Mouse (Mus musculus): Measurements from ENCODE around the gene Lsamp. TPM values are rescaled to one million over a fixed set of nuclear protein-coding genes. Genes with fewer than 3 reads are reported as not detected.

Gene Lsamp
- polyA plus RNA-seq, 1 experiment from 2014 or later: 8.4 TPM

DNA sequence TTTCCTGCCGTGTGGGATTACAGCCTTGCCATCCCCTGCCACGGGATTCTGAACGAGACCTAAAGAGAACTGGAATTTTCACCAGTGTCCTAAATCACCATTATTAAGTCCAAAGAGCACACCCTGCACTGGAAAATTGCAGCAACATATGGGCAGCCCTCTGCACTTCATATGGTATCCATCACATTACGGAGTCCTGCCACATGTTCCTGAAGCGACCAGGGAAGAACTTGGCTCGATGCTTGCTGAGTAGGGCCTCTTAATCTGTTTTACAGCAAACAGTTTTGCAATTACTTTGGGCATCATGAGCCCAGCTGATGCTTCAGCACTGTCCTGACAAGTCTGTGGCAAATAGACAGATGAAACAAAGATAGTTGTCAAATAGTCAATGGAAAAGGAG, 1836.2 kb downstream of the Lsamp start:
- WGBS: 47% methylated on average over 6 of the region's 6 CpGs

DNA sequence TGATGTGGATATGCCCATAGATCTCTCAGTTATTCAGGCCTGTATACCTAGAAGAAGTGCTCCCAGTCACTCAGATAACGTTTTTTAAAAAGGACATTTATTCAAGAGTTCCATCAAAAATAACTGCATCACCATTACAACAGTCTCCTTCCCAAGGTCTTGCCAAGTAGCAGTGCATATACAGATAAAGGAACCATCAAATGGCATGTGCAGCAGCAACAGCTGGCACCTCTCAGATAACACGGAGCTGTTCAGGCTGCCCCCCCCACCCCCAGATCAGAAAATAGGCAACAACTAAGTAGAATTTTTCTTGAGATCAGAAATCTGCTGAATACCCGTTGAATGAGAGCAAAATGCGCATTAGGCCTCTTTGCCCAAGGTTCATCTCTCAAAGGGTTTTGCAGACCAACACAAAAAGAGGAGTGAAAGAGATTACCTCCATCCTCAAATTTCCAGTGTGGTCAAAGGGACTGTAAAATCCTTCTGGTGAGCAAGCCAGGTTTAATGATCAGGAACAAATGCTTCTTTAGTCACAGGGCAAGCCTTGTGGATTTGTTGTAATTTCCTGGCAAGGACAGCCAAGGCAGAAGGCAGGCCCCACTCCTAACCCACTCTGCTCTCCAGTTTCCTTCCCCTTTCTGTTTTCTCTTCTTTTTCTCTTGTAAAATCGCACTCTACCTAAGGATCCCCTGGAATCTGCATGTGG, 1842.9 kb downstream of the Lsamp start:
- ATAC-seq (ENCODE audit: insufficient number of reproducible peaks, low FRiP score, low TSS enrichment, low read depth): no peak
- WGBS: 60% methylated on average over 5 of the region's 5 CpGs
- H3K9ac ChIP-seq: no peak overlapping the region

More for the DNA sequence above, 1836.2 kb downstream of the Lsamp start:
- H3K4me2 ChIP-seq (replicated peaks): no peak overlapping the region
- 0 out of 2 replicates have a peak, but pooled peaks cover 3% of the 10 kb centered on the region for H3K4me1 ChIP-seq
- H3K9me3 ChIP-seq (replicated peaks): no peaks in the 10 kb centered on the region
- H3K4me3 ChIP-seq (replicated peaks): no peak overlapping the region
- H3K9ac ChIP-seq: no peak overlapping the region
- H3K27ac ChIP-seq (replicated peaks): no peak overlapping the region
- no peak for ATAC-seq (ENCODE audit: insufficient number of reproducible peaks, low FRiP score, low TSS enrichment, low read depth)
- no peaks in the 10 kb centered on the region for H3K36me3 ChIP-seq
- H3K27me3 ChIP-seq: no peaks in the 10 kb centered on the region

DNA sequence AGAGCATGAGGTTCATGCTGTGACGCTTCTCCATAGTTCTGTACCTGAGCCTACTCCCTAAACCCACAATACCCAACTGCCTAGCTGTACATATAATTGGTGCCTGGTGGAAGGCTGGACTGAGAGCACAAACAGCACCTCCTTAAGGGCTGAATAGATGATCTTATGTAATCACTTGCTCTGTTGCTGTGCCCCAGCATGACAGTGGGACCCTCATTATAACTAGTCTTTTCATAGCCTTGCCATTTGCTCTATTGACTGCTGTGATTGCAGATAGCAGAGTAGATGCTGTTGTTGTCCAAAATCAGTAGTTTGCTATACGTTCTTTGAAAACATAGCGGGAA, 1843.4 kb downstream of the Lsamp start:
- no peak overlapping the region for H3K4me2 ChIP-seq (replicated peaks)
- H3K4me1 ChIP-seq: no peaks in the 10 kb centered on the region
- H3K27ac ChIP-seq (replicated peaks): no peak overlapping the region
- WGBS: 84% methylated on average over 3 of the region's 3 CpGs
- H3K27me3 ChIP-seq: no peaks in the 10 kb centered on the region
- no peaks in the 10 kb centered on the region for H3K9me3 ChIP-seq (replicated peaks)
- H3K36me3 ChIP-seq: no peaks in the 10 kb centered on the region
- no peak for ATAC-seq (ENCODE audit: insufficient number of reproducible peaks, low FRiP score, low TSS enrichment, low read depth)
- H3K9ac ChIP-seq: no peak overlapping the region
- H3K4me3 ChIP-seq (replicated peaks): no peak overlapping the region

More for the DNA sequence above, 1842.9 kb downstream of the Lsamp start:
- Histone ChIP-seq H3K36me3 (no peaks in the 10 kb centered on the region), H3K4me3 (replicated peaks) (no peak overlapping the region), H3K9me3 (replicated peaks) (no peaks in the 10 kb centered on the region), H3K4me2 (replicated peaks) (no peak overlapping the region), H3K4me1 (no peaks in the 10 kb centered on the region), H3K27ac (replicated peaks) (no peak overlapping the region), H3K27me3 (no peaks in the 10 kb centered on the region)

DNA sequence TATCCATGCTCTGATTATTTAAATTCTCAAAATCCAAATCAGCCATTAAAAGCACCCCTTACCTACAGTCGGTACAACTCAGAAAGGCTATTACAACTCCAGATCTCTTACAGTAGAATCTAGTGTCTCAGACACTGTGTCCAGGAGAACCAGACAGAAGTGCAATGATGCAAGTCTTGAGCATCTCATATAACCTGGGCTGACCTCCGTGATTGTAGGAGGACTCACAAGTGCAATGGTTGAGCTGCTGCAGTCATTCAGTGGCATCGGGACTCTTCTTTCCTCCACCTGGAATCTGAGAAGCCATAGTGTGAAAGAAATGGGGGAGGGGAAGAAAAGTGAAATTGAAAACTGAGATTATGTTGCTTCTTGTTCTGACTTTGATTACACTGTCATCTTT, 1850.5 kb downstream of the Lsamp start:
- H3K4me1 ChIP-seq: no peaks in the 10 kb centered on the region
- ATAC-seq (ENCODE audit: insufficient number of reproducible peaks, low FRiP score, low TSS enrichment, low read depth): no peak
- H3K9ac ChIP-seq: no peak overlapping the region
- no peak overlapping the region for H3K4me2 ChIP-seq (replicated peaks)
- no peaks in the 10 kb centered on the region for H3K36me3 ChIP-seq
- H3K9me3 ChIP-seq (replicated peaks): no peaks in the 10 kb centered on the region
- 68% methylated on average over 3 of the region's 3 CpGs for WGBS
- no peak overlapping the region for H3K27ac ChIP-seq (replicated peaks)
- H3K4me3 ChIP-seq (replicated peaks): no peak overlapping the region
- no peaks in the 10 kb centered on the region for H3K27me3 ChIP-seq

DNA sequence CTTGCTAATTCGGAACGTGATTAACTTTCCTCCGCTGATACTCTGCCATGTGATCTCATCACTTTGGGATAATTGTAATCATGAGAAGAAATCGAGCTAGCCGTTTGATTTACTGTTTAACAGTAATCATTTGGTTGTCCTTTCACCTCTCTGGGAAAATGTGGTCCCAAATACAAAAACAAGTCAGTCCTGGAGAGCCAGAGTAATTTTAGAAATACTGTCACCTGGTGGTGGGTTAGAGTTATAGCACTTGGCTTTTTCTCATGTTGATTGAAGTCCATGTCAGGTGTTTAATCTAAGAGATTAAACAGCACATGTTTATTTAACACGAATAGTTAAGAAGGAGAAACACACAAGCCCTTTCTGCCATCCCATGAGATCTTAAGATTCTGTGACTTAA, 1851.6 kb downstream of the Lsamp start:
- Histone ChIP-seq H3K4me2 (replicated peaks) (no peak overlapping the region), H3K9ac (no peak overlapping the region), H3K4me3 (replicated peaks) (no peak overlapping the region), H3K4me1 (no peaks in the 10 kb centered on the region), H3K27ac (replicated peaks) (no peak overlapping the region), H3K9me3 (replicated peaks) (no peaks in the 10 kb centered on the region), H3K36me3 (no peaks in the 10 kb centered on the region), H3K27me3 (no peaks in the 10 kb centered on the region)
- WGBS: 48% methylated on average over 6 of the region's 6 CpGs
- no peak for ATAC-seq (ENCODE audit: insufficient number of reproducible peaks, low FRiP score, low TSS enrichment, low read depth)

DNA sequence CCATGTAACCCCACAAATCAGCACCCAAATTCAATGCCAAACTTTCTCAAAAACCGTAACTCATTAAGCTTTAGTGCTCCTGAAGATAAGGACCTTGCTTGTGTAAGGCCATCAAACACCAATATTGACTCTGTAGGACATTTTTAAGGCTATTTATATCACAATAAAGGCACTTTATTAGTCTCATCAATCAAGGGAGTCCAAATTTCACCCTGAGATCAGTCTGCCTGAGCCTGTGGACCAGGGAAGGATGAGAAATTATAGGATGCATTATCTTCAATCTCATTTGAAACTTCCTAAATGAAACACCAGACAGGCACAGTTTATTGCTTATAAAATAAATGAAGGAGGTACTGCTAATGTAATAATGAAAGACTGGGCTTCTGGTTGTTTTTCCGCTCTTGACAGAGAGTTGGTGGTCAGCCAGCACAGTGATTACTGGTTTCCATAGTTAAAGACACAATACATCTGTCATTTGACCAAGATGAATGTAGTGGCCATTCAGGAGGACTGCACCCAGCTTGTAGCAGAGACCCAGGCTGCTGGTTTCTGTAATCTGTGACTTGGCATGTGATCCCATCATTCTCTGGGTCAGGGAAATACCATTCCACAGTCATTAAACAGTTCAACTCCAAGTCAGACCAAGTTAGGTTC, 1855.7 kb downstream of the Lsamp start:
- H3K27me3 ChIP-seq: no peaks in the 10 kb centered on the region
- no peaks in the 10 kb centered on the region for H3K36me3 ChIP-seq
- no peak for ATAC-seq (ENCODE audit: insufficient number of reproducible peaks, low FRiP score, low TSS enrichment, low read depth)
- 85% methylated on average over 2 of the region's 2 CpGs for WGBS
- H3K4me3 ChIP-seq (replicated peaks): no peak overlapping the region
- no peak overlapping the region for H3K9ac ChIP-seq
- no peak overlapping the region for H3K27ac ChIP-seq (replicated peaks)
- no peaks in the 10 kb centered on the region for H3K9me3 ChIP-seq (replicated peaks)
- H3K4me2 ChIP-seq (replicated peaks): no peak overlapping the region
- H3K4me1 ChIP-seq: no peaks in the 10 kb centered on the region

DNA sequence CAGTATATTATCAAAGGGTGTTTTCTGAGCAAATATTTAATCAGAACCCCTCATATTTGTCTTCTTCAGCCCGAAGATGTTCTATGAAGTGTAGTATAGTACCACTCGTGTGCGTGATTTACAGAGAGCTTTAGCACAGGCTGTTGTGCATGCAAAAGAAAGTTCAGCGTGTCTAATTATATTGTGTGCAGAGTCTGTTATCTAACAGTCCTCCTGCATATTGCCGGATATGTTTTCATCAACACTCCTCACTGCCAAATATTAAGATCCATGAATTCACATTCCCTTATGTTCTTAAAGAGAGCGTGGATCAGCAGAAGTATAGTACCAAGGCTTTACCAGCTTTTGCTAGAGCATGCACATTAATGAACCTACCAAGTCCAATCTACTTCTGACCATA, 1862.7 kb downstream of the Lsamp start:
- ATAC-seq (ENCODE audit: insufficient number of reproducible peaks, low FRiP score, low TSS enrichment, low read depth): no peak
- H3K9ac ChIP-seq: no peak overlapping the region
- H3K4me2 ChIP-seq (replicated peaks): no peak overlapping the region
- H3K27me3 ChIP-seq: no peaks in the 10 kb centered on the region
- WGBS: 78% methylated on average over 6 of the region's 6 CpGs
- H3K4me3 ChIP-seq (replicated peaks): no peak overlapping the region
- H3K4me1 ChIP-seq: no peaks in the 10 kb centered on the region
- H3K36me3 ChIP-seq: no peaks in the 10 kb centered on the region
- H3K27ac ChIP-seq (replicated peaks): no peak overlapping the region
- H3K9me3 ChIP-seq (replicated peaks): no peaks in the 10 kb centered on the region

DNA sequence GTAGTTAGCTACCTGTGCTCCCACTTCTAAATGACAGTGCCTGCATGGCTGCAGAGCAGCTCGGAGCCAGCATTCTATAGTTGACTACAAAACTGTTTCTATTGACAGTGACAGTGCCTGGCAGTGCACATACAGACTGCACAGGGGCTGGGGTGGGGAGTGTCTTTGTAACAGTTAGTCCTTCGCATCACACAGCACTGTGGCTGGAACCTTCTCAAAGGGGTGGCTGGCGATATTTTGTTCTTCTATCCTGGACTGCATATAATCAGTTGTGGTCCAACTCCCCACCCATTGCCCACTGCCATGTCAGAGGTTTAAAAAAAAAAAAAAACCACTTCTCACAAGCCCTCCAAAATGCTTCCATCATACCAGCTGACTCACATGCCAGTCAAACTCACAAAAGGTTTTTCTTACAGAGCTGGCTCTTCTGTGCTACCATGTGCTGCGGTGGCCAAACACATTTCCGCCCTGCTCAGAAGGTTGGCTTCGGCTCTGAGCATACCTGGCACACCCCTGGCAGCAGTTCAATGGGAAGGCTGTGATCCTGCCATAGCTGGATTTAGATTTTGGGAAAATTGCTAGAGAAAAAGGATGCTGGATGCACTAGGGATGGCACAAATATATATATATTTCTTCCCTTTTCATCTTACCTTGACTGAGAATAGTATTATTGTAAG, 1887.9 kb downstream of the Lsamp start:
- Histone ChIP-seq H3K36me3 (no peaks in the 10 kb centered on the region), H3K27me3 (no peaks in the 10 kb centered on the region), H3K27ac (replicated peaks) (no peak overlapping the region), H3K9ac (no peak overlapping the region), H3K9me3 (replicated peaks) (no peaks in the 10 kb centered on the region), H3K4me3 (replicated peaks) (no peak overlapping the region), H3K4me2 (replicated peaks) (no peak overlapping the region), H3K4me1 (no peaks in the 10 kb centered on the region)
- 79% methylated on average over 6 of the region's 6 CpGs for WGBS
- no peak for ATAC-seq (ENCODE audit: insufficient number of reproducible peaks, low FRiP score, low TSS enrichment, low read depth)

DNA sequence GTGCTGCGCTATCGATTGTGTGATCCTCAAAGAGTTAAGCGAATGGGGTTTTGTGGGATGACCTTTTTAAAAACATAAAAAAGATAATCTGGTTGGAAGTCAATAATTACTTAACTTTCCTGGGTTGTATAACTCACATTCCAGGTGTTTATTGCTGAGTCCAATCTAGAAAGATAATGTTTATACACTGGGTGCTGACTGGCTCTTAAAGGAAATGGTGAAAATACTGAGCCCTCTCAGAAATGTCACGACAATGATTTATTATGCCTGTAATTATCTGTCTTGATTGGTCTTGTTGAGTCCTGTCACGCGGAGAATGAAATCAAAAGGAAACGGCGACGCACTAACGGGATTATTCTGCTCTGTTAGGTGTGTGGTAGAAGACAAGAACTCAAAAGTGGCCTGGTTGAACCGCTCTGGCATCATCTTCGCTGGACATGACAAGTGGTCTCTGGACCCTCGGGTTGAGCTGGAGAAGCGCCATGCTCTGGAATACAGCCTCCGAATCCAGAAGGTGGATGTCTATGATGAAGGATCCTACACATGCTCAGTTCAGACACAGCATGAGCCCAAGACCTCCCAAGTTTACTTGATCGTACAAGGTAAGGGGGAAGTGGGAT, 1904.5 kb downstream of the Lsamp start:
- no peak overlapping the region for H3K4me2 ChIP-seq (replicated peaks)
- ATAC-seq (ENCODE audit: insufficient number of reproducible peaks, low FRiP score, low TSS enrichment, low read depth): no peak
- WGBS: 83% methylated on average over 16 of the region's 16 CpGs
- no peaks in the 10 kb centered on the region for H3K4me1 ChIP-seq
- H3K9ac ChIP-seq: no peak overlapping the region
- H3K36me3 ChIP-seq: no peaks in the 10 kb centered on the region
- no peaks in the 10 kb centered on the region for H3K9me3 ChIP-seq (replicated peaks)
- H3K27me3 ChIP-seq: no peaks in the 10 kb centered on the region
- no peak overlapping the region for H3K27ac ChIP-seq (replicated peaks)
- H3K4me3 ChIP-seq (replicated peaks): no peak overlapping the region

DNA sequence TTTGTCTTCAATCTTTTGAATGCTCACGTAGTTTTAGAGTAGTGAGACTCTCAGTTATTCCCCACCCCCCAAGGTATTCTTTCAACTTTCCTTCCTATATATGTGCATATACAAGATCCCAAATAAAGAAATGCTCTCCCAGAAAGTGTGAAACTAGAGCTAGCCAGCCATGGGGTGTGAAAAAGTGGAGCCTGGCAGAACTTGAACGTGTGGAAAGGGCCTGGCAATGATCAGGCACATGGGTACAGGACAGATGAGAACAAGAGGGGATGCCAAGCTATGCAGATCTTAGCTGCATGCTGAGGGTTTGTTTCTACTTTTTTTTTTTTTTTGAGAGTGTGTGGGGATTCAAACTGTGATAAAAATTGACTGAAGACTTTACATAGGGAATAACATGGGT, 1916.6 kb downstream of the Lsamp start:
- H3K27ac ChIP-seq (replicated peaks): no peak overlapping the region
- no peak overlapping the region for H3K4me2 ChIP-seq (replicated peaks)
- WGBS: 63% methylated on average over 2 of the region's 2 CpGs
- no peaks in the 10 kb centered on the region for H3K4me1 ChIP-seq
- no peak overlapping the region for H3K9ac ChIP-seq
- H3K9me3 ChIP-seq (replicated peaks): no peaks in the 10 kb centered on the region
- no peak for ATAC-seq (ENCODE audit: insufficient number of reproducible peaks, low FRiP score, low TSS enrichment, low read depth)
- H3K36me3 ChIP-seq: no peaks in the 10 kb centered on the region
- no peak overlapping the region for H3K4me3 ChIP-seq (replicated peaks)
- H3K27me3 ChIP-seq: no peaks in the 10 kb centered on the region

DNA sequence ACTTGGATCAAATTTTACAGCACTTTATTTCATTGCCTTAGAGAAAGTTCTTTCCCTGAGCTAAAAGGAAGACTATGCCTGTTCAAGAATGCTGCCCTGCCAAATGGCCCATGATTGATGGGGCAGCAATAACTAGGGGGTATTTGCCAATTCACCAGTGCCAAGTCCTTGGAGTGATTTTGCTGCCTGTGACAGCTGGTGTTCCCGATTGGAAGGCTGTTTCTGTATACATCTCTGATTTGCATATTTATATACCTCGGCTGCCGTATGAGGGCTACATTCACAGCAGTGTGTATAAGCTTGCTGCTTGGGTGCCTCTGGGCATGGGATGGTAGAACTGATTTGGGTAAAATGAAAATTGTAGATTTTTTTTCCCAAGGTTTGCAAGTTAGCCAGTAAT, 1919.5 kb downstream of the Lsamp start:
- no peaks in the 10 kb centered on the region for H3K36me3 ChIP-seq
- no peak for ATAC-seq (ENCODE audit: insufficient number of reproducible peaks, low FRiP score, low TSS enrichment, low read depth)
- H3K27me3 ChIP-seq: no peaks in the 10 kb centered on the region
- H3K9ac ChIP-seq: no peak overlapping the region
- no peak overlapping the region for H3K4me3 ChIP-seq (replicated peaks)
- H3K4me1 ChIP-seq: no peaks in the 10 kb centered on the region
- no peak overlapping the region for H3K4me2 ChIP-seq (replicated peaks)
- WGBS: 55% methylated on average over 3 of the region's 3 CpGs
- no peaks in the 10 kb centered on the region for H3K9me3 ChIP-seq (replicated peaks)
- no peak overlapping the region for H3K27ac ChIP-seq (replicated peaks)

Data from embryonic facial prominence, embryonic 15.5 days (tissue).